Comparison of ENCODE assay signal across 11 mouse cellular contexts in the genomic region with DNA sequence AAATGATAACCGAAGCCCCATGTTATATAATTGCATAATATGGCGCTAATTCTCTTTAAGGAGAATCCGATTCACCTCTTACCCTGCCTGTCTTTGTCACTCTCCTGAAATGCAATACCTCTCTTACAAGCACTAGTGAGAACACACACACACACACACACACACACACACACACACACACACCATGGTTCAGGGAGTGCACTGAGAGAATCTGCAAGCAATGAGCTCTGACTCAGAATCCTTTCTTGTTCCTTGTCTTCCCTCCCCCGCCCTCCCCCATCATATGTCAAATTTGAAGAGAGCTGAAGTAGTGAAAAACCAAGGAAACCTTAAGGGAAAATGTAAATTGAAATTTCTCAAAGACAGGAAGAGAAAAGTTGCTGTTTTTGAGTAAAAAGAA.
DNase-seq lines count a peak whose midpoint lies in the region; ATAC-seq lines count a peak whose summit lies in the region.
"Had no signal": no experiment of that assay in that cellular context is flagged by ENCODE, and none has a peak within 500 bp of the region (broad histone marks: within the 10 kb centered on the region; RNA-seq: fewer than 3 reads in every experiment).

No protein-coding gene starts in this region.

- no peak for DNase-seq in hindbrain, embryonic 10.5 days (ENCODE audit: low spot score)
- DNase-seq in right cerebral cortex, adult 18-20 months: peak; percentile 42
- DNase-seq in right cerebral cortex, postnatal 25 days: no peak
- peak; percentile 23 to 35 for DNase-seq in left cerebral cortex, adult 18-20 months (ENCODE audit: low spot score in 2 of 2)
- no peak for DNase-seq in adrenal gland, adult 8-10 months
- DNase-seq in ovary, postnatal 10 days (ENCODE audit: low spot score): no peak
- DNase-seq: kidney, adult 8-10 months; lung, adult 2 months; thymus, adult 2 months had no signal

- no peaks in the 10 kb centered on the region for H3K9me3 ChIP-seq in hindbrain, embryonic 15.5 days
- H3K9me3 ChIP-seq in hindbrain, embryonic 10.5 days: no peaks in the 10 kb centered on the region
- H3K9me3 ChIP-seq: heart, embryonic 12.5 days had no signal

- peaks cover 8% of the 10 kb centered on the region for H3K4me1 ChIP-seq in hindbrain, embryonic 15.5 days (replicated peaks)
- H3K4me1 ChIP-seq in hindbrain, embryonic 10.5 days (replicated peaks): no peaks in the 10 kb centered on the region
- H3K4me1 ChIP-seq: heart, embryonic 12.5 days had no signal

- no peaks in the 10 kb centered on the region for H3K27me3 ChIP-seq in hindbrain, embryonic 15.5 days
- H3K27me3 ChIP-seq in hindbrain, embryonic 10.5 days (ENCODE audit: insufficient read depth, poor library complexity, severe bottlenecking): no peaks in the 10 kb centered on the region

- no peak overlapping the region for H3K4me2 ChIP-seq in hindbrain, embryonic 15.5 days
- H3K4me2 ChIP-seq: heart, embryonic 12.5 days had no signal

- no peak overlapping the region for H3K4me3 ChIP-seq in hindbrain, embryonic 15.5 days
- no peak overlapping the region for H3K4me3 ChIP-seq in hindbrain, embryonic 10.5 days
- H3K4me3 ChIP-seq: heart, embryonic 12.5 days had no signal

- 85% methylated on average over 4 of the region's 4 CpGs for WGBS in hindbrain, embryonic 15.5 days
- 87% methylated on average over 4 of the region's 4 CpGs for WGBS in hindbrain, embryonic 10.5 days

- H3K36me3 ChIP-seq in hindbrain, embryonic 15.5 days: no peaks in the 10 kb centered on the region
- no peaks in the 10 kb centered on the region for H3K36me3 ChIP-seq in hindbrain, embryonic 10.5 days
- H3K36me3 ChIP-seq: heart, embryonic 12.5 days had no signal

- H3K9ac ChIP-seq in hindbrain, embryonic 15.5 days: no peak overlapping the region
- H3K9ac ChIP-seq: heart, embryonic 12.5 days had no signal

- 0 out of 2 replicates have a peak, but pooled peaks have one; percentile 29 for ATAC-seq in hindbrain, embryonic 15.5 days (ENCODE audit: low FRiP score, low read depth)

- H3K27ac ChIP-seq in hindbrain, embryonic 15.5 days (replicated peaks): peak overlapping the region; percentile 40; the same call in 1 of the 2 replicates
- H3K27ac ChIP-seq in hindbrain, embryonic 10.5 days: no peak overlapping the region

Comparison
In these comparisons a context has a peak if more than half of its experiments do, and no peak if none do; other contexts are left out.
1. DNase-seq: peak in right cerebral cortex, adult 18-20 months (single experiment) and left cerebral cortex, adult 18-20 months (2 of 2); none in hindbrain, embryonic 10.5 days (single experiment), right cerebral cortex, postnatal 25 days (single experiment), adrenal gland, adult 8-10 months (single experiment) and ovary, postnatal 10 days (single experiment).